Mouse (Mus musculus) C2C12 (cell line): Measurements from ENCODE around the gene Ttc39d. TPM values are rescaled to one million over a fixed set of nuclear protein-coding genes. Genes with fewer than 3 reads are reported as not detected.
A peak's percentile ranks its signal among the peaks of the same experiment; 100 is the strongest.

Experiments used
- H3K27me3 ChIP-seq: one replicate; pipeline ENCODE4 v1.6.1; 2011; ENCODE audit not compliant: control insufficient read depth, insufficient read depth, insufficient read length
- H3K36me3 ChIP-seq: one replicate; pipeline ENCODE4 v1.6.1; 2011; ENCODE audit not compliant: control insufficient read depth, insufficient read depth
- H3K4me3 ChIP-seq: one replicate; pipeline ENCODE4 v1.5.1; 2011; ENCODE audit warnings: mild to moderate bottlenecking, control low read depth; ENCODE audit not compliant: poor library complexity, insufficient read depth, severe bottlenecking
- H3K79me2 ChIP-seq: one replicate; pipeline ENCODE4 v1.6.1; 2011; ENCODE audit not compliant: control insufficient read depth, insufficient read depth
- H3K79me3 ChIP-seq: one replicate; pipeline ENCODE4 v1.6.1; 2011; ENCODE audit warnings: low read depth, control low read depth
- H3ac ChIP-seq: one replicate; pipeline ENCODE3; 2011; ENCODE audit warnings: low read depth; ENCODE audit not compliant: control insufficient read depth, insufficient read length
- CEBPB ChIP-seq: IDR thresholded peaks from one replicate; pipeline ENCODE4 v1.6.1; 2011; ENCODE audit warnings: low read depth, mild to moderate bottlenecking, control low read depth, moderate library complexity
- CTCF ChIP-seq: IDR thresholded peaks from one replicate; pipeline ENCODE4 v1.5.1; 2011; ENCODE audit not compliant: control insufficient read depth, insufficient read depth, insufficient read length
- FOSL1 ChIP-seq: IDR thresholded peaks from one replicate; pipeline ENCODE4 v1.8.0; 2011; ENCODE audit warnings: mild to moderate bottlenecking, low read length; ENCODE audit not compliant: poor library complexity, insufficient read depth, severe bottlenecking
- MAX ChIP-seq: IDR thresholded peaks from one replicate; pipeline ENCODE4 v1.6.1; 2011; ENCODE audit warnings: mild to moderate bottlenecking, control low read depth
- MYOD1 ChIP-seq: IDR thresholded peaks from one replicate; pipeline ENCODE4 v1.6.1; 2011; ENCODE audit warnings: low read depth; ENCODE audit not compliant: control insufficient read depth, insufficient read length
- MYOG ChIP-seq: IDR thresholded peaks from one replicate; pipeline ENCODE4 v1.6.1; 2011; ENCODE audit not compliant: control insufficient read depth, insufficient read length; ENCODE audit errors: extremely low read depth
- USF1 ChIP-seq: IDR thresholded peaks from one replicate; pipeline ENCODE4 v1.6.1; 2011; ENCODE audit warnings: low read depth, mild to moderate bottlenecking, control low read depth, moderate library complexity
- polyA plus RNA-seq: library from polyadenylated mRNA; unstranded; fragments of >200 nt; fragmentation: generic; extraction: Trizol; gene quantifications from one replicate; pipeline ENCODE4 v1.2.1, GENCODE M21; 2012; ENCODE audit warnings: missing spikeins

Gene Ttc39d
- polyA plus RNA-seq, 1 experiment: 0.01 TPM

GRCm38 (mm10) chr17:80179959-80180358 lies 27.3 kb upstream of the Ttc39d start:
- Histone ChIP-seq H3K4me3 (no peak overlapping the region), H3K36me3 (no peaks in the 10 kb centered on the region), H3K27me3 (no peaks in the 10 kb centered on the region), H3ac (no peak overlapping the region), H3K79me3 (no peaks in the 10 kb centered on the region), H3K79me2 (no peaks in the 10 kb centered on the region)
- TF ChIP-seq CTCF (peak; percentile 75), MYOG (no peak), FOSL1 (no peak), CEBPB (no peak), MYOD1 (no peak), MAX (peak; percentile 91), USF1 (peak; percentile 63)

- Histone ChIP-seq H3K79me2 (no peaks in the 10 kb centered on the region), H3K79me3 (no peaks in the 10 kb centered on the region), H3K27me3 (no peaks in the 10 kb centered on the region), H3K36me3 (no peaks in the 10 kb centered on the region), H3K4me3 (no peak overlapping the region), H3ac (no peak overlapping the region)
- no peak for TF ChIP-seq CEBPB
- TF ChIP-seq USF1: no peak
- no peak for TF ChIP-seq CTCF
- TF ChIP-seq FOSL1: no peak
Measured at GRCm38 (mm10) chr17:80180468-80180867, 26.8 kb upstream of the Ttc39d start.

- no peak overlapping the region for H3K4me3 ChIP-seq
- no peaks in the 10 kb centered on the region for H3K27me3 ChIP-seq
- H3K79me3 ChIP-seq: no peaks in the 10 kb centered on the region
- H3ac ChIP-seq: no peak overlapping the region
- no peak for TF ChIP-seq FOSL1
- no peak for TF ChIP-seq CEBPB
- no peak for TF ChIP-seq USF1
- TF ChIP-seq CTCF: no peak
- no peaks in the 10 kb centered on the region for H3K36me3 ChIP-seq
- H3K79me2 ChIP-seq: no peaks in the 10 kb centered on the region
Measured at GRCm38 (mm10) chr17:80183615-80184014, 23.6 kb upstream of the Ttc39d start.

GRCm38 (mm10) chr17:80193075-80193474 lies 14.2 kb upstream of the Ttc39d start:
- H3K79me2 ChIP-seq: no peaks in the 10 kb centered on the region
- H3K79me3 ChIP-seq: no peaks in the 10 kb centered on the region
- no peaks in the 10 kb centered on the region for H3K27me3 ChIP-seq
- TF ChIP-seq CTCF (no peak), MAX (no peak), USF1 (no peak), FOSL1 (no peak), MYOD1 (no peak), MYOG (no peak), CEBPB (no peak)
- H3K4me3 ChIP-seq: no peak overlapping the region
- H3ac ChIP-seq: no peak overlapping the region
- peaks cover 33% of the 10 kb centered on the region for H3K36me3 ChIP-seq

- Histone ChIP-seq H3K27me3 (no peaks in the 10 kb centered on the region), H3K4me3 (no peak overlapping the region), H3K79me2 (peaks cover 59% of the 10 kb centered on the region), H3K36me3 (peaks cover 90% of the 10 kb centered on the region), H3K79me3 (peaks cover 37% of the 10 kb centered on the region), H3ac (no peak overlapping the region)
- TF ChIP-seq MYOD1 (no peak), FOSL1 (no peak)
Measured at GRCm38 (mm10) chr17:80199160-80199778, 8.0 kb upstream of the Ttc39d start.

GRCm38 (mm10) chr17:80205657-80206056 lies 1.6 kb upstream of the Ttc39d start:
- Histone ChIP-seq H3K4me3 (peak overlapping the region; percentile 97), H3K36me3 (peaks cover 55% of the 10 kb centered on the region), H3ac (peak overlapping the region; percentile 97), H3K79me2 (peaks cover 64% of the 10 kb centered on the region), H3K79me3 (peaks cover 57% of the 10 kb centered on the region), H3K27me3 (no peaks in the 10 kb centered on the region)
- TF ChIP-seq MYOD1 (no peak), USF1 (no peak), FOSL1 (no peak), CEBPB (no peak), CTCF (no peak), MAX (no peak), MYOG (no peak)
